Mouse (Mus musculus): ENCODE data around the gene Plekhf1.

Gene Plekhf1

GRCm38 (mm10) chr7:38188281-38189075 is 39.3 kb downstream of the Plekhf1 start:
- DNase-seq (ENCODE audit: low spot score in 2 of 2), result no peak

GRCm38 (mm10) chr7:38187796-38188195 is 40.0 kb downstream of the Plekhf1 start:
- DNase-seq (ENCODE audit: low spot score in 2 of 2), result no peak

- DNase-seq (ENCODE audit: low spot score in 2 of 2), result no peak
Measured at GRCm38 (mm10) chr7:38186861-38187260, 41.0 kb downstream of the Plekhf1 start.

GRCm38 (mm10) chr7:38184786-38185185 is 43.0 kb downstream of the Plekhf1 start:
- DNase-seq (ENCODE audit: low spot score in 2 of 2), result no peak

- no peak for DNase-seq (ENCODE audit: low spot score in 2 of 2)
Measured at GRCm38 (mm10) chr7:38184418-38184745, 43.4 kb downstream of the Plekhf1 start.

- DNase-seq (ENCODE audit: low spot score in 2 of 2), result peak; percentile 70 to 80
Measured at GRCm38 (mm10) chr7:38183709-38184417, 44.0 kb downstream of the Plekhf1 start.

GRCm38 (mm10) chr7:38182962-38183687 is 44.7 kb downstream of the Plekhf1 start, which contains the start of gene 1600014C10Rik:
Gene 1600014C10Rik, plus strand, starts transcription at chr7:38183217.
- no peak for DNase-seq (ENCODE audit: low spot score in 2 of 2)

- peak; percentile 66 to 79 for DNase-seq (ENCODE audit: low spot score in 2 of 2)
Measured at GRCm38 (mm10) chr7:38182596-38182961, 45.2 kb downstream of the Plekhf1 start.

- DNase-seq (ENCODE audit: low spot score in 2 of 2), result no peak
Measured at GRCm38 (mm10) chr7:38181366-38181765, 46.5 kb downstream of the Plekhf1 start.

GRCm38 (mm10) chr7:38179896-38180295 is 47.9 kb downstream of the Plekhf1 start:
- DNase-seq (ENCODE audit: low spot score in 2 of 2), result no peak

- DNase-seq (ENCODE audit: low spot score in 2 of 2), result no peak
Measured at GRCm38 (mm10) chr7:38176056-38176455, 51.8 kb downstream of the Plekhf1 start.

- peak in 1 of 2 experiments; percentile 23 for DNase-seq (ENCODE audit: low spot score in 2 of 2)
Measured at GRCm38 (mm10) chr7:38174321-38175148, 53.3 kb downstream of the Plekhf1 start.

- DNase-seq (ENCODE audit: low spot score in 2 of 2), result no peak
Measured at GRCm38 (mm10) chr7:38173871-38174270, 53.9 kb downstream of the Plekhf1 start.

- peak in 1 of 2 experiments; percentile 45 for DNase-seq (ENCODE audit: low spot score in 2 of 2)
Measured at GRCm38 (mm10) chr7:38167724-38168141, 60.1 kb downstream of the Plekhf1 start.
